Mouse (Mus musculus) c-Kit-negative CD71-positive TER-119-positive erythroid progenitor cells, embryonic 14.5 days (primary cell): ENCODE measurements around the gene Rnf135.
"Not testable (repeated sequence)": the region's sequence is repeated elsewhere in the genome, so short reads cannot be mapped to it uniquely, and the experiment has no call there.

Experiments
- DNase-seq: peaks from one replicate; pipeline ENCODE4 v3.0.0-alpha.2; 2013; ENCODE audit warnings: low read depth, low spot score

Rnf135 gene

DNA sequence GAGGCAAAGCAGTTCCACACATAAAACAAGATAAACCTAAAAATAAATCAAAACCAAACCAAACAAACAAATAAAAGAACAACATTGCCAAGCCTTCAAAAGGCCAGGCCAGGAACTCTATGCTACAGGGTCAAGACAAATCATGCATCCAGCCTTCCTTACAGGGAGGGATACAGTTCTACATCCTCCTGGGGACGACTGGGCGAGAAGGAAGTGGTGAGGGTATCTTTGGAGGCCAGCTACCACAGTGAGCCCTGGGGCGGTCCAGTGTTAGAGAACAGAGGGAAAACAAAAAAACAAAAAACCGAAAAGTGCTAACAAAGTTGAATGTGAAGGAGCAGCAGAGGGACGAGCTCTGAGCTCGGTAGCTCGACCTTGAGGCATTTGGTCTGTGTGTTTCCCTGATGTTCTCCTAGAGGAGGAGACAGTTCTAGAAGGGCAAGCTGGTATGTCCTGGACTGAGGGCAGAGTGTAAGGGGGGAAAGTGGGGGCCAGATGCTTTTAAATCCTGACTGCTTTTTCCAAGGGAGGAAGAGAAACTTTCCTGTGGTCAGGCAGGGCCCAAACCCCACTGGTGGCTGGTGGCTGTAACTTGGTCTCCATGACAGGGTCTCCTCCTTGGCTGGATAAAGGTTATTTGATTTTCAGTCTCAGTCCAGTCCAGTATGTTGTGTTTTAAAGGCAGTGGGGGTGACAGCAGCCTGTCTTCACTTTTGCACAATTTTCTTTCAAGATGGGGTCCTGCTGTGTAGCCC, 20.1 kb upstream of the Rnf135 start:
- no peak for DNase-seq

DNA sequence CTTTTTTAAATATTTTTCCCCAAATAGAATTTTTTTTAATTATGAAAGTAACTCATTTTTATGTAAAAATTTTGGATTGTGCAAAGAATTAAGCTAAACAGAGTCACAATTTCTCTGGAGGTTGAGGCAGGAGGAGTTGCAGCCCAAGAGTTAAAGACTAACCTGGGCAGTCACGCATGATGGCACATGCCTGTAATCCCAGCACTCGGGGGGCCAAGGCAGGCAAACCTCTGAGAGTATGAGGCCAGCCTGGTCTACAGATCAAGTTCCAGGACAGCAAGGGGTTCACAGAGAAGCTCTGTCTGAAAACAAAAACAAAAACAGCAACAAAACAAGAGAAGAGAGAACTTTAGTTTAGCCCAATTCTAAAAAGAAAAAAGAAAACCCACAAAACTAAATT, 19.4 kb upstream of the Rnf135 start:
- DNase-seq: no peak

DNA sequence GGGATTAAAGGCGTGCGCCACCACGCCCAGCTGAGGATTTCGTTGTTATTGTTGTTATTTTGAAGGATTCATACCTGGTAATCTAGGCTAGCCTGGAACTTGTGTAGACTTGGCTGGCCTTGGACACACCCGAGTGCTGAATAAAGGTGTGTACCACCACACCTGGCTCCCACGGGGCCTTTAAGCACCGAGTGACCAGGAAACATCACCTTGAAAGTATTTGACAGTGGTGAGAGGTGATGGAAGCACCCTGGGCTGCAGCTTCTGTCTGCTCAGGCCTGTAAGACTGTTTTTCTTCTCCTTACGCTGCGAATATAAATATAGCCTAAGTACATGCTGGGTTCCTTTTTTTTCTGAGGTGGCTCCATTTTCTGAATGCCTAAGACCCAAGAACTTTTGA, 15.5 kb upstream of the Rnf135 start:
- DNase-seq: no peak

DNA sequence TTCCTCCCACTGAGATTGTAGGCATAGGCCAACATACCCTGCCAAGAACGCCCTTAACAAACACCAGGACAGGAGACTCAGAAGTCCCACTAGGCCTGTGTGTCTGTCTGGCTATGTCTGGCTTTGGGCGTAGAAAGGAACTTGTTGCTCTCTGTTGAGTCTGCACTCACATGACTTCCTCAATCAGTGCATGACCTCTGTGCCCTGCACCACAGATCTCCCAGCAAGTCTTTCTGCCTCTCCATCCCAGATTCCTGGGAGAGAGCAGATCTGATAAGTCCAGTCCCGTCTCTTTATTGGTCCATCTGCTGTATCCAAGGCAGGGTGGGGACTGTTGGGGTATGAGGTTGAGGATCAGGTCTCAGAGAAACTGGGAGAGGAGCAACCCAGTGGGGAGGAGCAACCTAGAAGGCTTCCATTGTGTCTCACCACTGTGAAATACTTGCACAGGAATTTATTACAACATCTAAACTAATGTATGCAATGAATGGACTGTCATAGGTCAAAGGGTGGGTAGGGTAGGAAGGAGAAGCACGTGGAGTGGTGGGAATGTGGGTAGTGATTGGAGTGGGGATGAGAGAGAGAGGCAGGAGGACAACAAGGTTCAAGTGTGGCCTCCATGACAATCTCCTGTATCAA, 14.9 kb upstream of the Rnf135 start:
- DNase-seq: no peak

- DNase-seq: no peak
Measured at GRCm38 (mm10) chr11:80169629-80170028, 14.0 kb upstream of the Rnf135 start.

- no peak for DNase-seq
Measured at GRCm38 (mm10) chr11:80170351-80170750, 13.3 kb upstream of the Rnf135 start.

DNA sequence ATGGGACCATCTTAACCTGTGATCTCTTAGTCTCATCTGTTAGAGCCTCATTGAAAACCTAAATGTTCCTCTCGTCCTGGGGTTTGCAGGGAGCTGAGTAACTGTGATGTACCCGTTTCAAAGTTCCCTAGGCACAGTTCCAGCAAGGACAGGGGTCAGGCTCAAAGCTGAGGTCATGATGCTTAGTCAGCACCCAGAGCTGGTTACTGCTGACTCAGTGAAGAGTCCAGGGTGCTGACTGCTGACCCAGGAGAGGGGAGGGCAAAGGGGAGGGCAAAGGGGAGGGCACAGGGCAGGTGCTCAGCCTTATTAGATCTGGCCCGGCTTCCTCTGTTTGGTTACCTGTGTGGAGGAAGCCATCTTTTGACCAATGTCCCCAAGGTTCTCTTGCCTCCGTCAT, 11.8 kb upstream of the Rnf135 start:
- no peak for DNase-seq

DNA sequence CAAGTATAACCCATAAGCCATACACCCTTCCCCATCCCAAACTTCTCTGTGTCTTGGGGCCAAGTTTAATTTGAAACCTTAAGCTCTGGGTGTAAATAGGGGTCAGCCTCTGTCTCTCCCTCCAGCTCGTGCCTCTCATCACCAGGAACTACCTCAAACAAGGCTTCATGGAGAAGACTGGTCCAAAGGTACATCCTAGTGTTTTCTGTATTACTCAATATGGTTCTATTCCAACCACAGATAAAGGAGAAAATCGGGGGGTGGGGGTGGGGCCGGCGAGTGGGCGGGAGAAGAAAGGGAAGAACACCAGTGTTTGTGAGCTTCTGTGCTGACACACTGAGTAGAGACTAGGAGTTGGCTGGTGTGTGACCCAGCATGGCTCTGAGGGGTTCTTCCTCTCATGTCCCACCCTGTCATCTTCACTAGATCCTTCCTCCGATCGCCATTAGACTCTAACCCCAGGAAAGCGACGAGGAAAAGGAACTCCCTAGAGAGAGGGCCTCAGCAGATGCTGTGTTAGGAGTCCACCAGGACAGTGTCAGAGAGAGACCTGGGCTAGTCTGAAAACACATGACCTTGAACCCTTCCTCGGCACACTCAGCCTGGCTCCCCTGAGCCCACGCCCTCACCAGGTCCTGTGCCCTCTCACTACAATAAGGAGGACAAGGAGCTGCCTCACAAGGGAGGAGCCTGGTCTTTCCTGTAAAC, 9.5 kb upstream of the Rnf135 start:
- DNase-seq: no peak

- no peak for DNase-seq
Measured at GRCm38 (mm10) chr11:80176911-80177895, 6.4 kb upstream of the Rnf135 start.

- no peak for DNase-seq
Measured at GRCm38 (mm10) chr11:80178316-80178715, 5.3 kb upstream of the Rnf135 start.

DNA sequence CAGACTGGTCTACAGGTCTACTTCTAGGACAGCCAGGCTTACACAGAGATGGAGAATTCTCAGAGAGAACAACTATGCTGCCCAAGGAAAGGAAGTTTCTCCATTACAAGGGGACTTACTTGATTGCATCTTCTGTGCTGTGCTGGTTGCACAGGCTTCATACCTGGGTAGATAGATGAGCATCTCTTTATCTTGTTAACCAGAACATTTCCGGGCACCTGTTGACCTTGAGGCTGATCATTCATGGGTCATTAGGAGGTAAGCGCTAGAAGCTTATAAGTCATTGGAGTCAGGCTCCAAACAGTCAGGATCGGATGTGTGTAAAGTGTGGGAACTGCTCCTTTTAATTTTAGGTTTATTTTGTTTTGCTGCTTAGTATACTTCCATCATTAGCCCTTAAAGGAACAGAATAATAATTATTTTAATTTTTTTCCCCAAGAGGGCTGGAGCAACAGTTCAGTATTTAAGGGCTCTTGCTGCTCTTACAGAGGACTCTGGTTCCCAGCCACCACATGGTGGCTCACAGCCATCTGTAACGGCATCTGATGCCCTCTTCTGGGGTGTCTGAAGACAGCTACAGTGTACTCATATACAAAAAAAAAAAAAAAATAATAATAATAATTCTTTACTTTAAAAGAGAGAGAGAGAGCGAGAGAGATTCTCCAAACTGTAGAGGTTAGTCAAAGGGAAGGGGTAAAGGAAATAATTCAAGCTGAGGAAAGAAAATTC, 2.5 kb upstream of the Rnf135 start:
- no peak for DNase-seq

DNA sequence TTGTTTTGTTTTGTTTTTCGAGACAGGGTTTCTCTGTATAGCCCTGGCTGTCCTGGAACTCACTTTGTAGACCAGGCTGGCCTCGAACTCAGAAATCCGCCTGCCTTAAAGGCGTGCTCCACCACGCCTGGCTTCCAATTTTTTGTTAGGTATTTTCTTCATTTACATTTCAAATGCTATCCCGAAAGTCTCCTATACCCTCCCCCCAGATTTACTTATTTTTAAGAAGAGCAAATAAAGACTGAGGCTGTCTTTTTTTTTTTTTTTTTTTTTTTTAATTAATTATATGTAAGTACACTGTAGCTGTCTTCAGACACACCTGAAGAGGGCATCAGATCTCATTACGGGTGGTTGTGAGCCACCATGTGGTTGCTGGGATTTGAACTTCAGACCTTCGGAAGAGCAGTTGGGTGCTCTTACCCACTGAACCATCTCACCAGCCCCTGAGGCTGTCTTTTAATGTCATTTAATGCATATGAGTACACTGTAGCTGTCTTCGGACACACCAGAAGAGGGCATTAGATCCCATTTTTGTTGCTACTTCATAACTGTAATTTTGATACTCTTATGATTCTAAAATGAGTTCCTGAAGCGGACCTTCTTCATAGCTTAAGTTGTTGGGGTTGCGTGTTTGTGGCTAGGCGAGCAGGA, 472 bp upstream of the Rnf135 start:
- DNase-seq: not testable (repeated sequence)

GRCm38 (mm10) chr11:80184531-80185071, 950 bp downstream of the Rnf135 start:
- no peak for DNase-seq

GRCm38 (mm10) chr11:80185441-80185976, 1.9 kb downstream of the Rnf135 start:
- not testable (repeated sequence) for DNase-seq

DNA sequence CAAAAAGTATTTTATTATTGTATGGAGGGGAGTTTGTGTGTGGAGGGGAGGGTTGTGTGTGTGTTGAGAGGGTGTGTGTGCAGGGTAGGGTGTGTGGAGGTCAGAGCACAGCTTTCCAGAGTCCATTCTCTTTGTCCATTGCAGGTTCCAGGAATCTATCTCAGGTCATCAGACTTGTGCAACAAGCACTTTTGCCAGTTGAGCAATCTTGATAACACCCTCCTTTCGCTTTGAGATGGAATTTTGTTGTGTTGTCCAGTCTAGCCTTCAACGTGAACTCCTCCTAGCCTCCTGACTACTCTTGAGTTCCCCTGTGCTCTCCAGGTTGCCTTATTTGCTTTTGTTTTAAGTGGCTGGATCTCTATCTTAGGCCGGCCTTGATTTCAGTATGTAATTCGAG, 6.6 kb downstream of the Rnf135 start:
- DNase-seq: no peak

- DNase-seq: no peak
Measured at GRCm38 (mm10) chr11:80193827-80194226, 10.2 kb downstream of the Rnf135 start.

GRCm38 (mm10) chr11:80196351-80196750, 12.7 kb downstream of the Rnf135 start:
- no peak for DNase-seq

GRCm38 (mm10) chr11:80199316-80199715, 15.7 kb downstream of the Rnf135 start:
- DNase-seq: no peak

GRCm38 (mm10) chr11:80199773-80200172, 16.1 kb downstream of the Rnf135 start:
- DNase-seq: no peak

- DNase-seq: peak; percentile 25
Measured at GRCm38 (mm10) chr11:80200326-80200725, 16.7 kb downstream of the Rnf135 start.
